Mouse (Mus musculus): Measurements from ENCODE around the gene Gsdma. TPM values are rescaled to one million over a fixed set of nuclear protein-coding genes. Genes with fewer than 3 reads are reported as not detected.
"Not testable (repeated sequence)": the region's sequence is repeated elsewhere in the genome, so short reads cannot be mapped to it uniquely, and the experiment has no call there.

Gsdma gene
- polyA plus RNA-seq (2014; fragmentation: Nextera tagmentation; extraction: Ambion mirVana): not detected in 2 replicates

DNA sequence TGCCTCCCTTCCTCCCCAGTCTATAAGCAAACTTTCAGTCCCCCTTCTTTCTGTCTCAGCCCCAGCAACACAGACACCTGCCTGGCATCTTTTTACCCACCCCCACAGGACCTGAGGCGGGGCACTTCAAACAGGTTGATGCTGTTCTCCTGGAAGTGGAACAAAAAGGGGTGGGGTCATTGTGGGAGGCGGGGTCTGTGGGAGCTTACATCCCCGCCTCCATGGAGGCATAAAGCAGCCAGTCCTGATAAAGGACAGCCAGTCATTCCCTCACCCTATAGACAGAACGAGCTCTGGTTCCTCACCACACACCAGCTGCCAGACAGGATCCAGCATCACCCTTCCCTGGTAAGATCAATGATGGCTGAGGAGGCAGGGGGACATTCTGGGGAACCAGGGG is at the start of gene Gsdma:
Gene Gsdma (plus strand): TSS at position 261 of the 400 bp plus-strand sequence.
- WGBS (ENCODE audit: insufficient replicate concordance): 22% methylated on average over 4 of the region's 4 CpGs
- H3K27me3 ChIP-seq (ENCODE audit: control insufficient read depth, insufficient read depth, low read length): peaks cover 26% of the 10 kb centered on the region
- H3K36me3 ChIP-seq (ENCODE audit: control insufficient read depth, insufficient read depth, low read length): no peaks in the 10 kb centered on the region
- H3K9ac ChIP-seq (ENCODE audit: low read depth, low read length): no peak within 1 kb of the TSS
- no peak for ATAC-seq (replicated peaks; ENCODE audit: insufficient number of reproducible peaks, low FRiP score, low TSS enrichment)
- H3K4me1 ChIP-seq (ENCODE audit: control insufficient read depth, insufficient read depth, low read length): no peaks in the 10 kb centered on the region
- no peak within 1 kb of the TSS for H3K4me2 ChIP-seq
- no peaks in the 10 kb centered on the region for H3K9me3 ChIP-seq (replicated peaks; ENCODE audit: control insufficient read depth, low read length)
- no peak within 1 kb of the TSS for H3K27ac ChIP-seq (ENCODE audit: low read depth, low read length)
- H3K4me3 ChIP-seq (ENCODE audit: low read depth, low read length): no peak within 1 kb of the TSS

DNA sequence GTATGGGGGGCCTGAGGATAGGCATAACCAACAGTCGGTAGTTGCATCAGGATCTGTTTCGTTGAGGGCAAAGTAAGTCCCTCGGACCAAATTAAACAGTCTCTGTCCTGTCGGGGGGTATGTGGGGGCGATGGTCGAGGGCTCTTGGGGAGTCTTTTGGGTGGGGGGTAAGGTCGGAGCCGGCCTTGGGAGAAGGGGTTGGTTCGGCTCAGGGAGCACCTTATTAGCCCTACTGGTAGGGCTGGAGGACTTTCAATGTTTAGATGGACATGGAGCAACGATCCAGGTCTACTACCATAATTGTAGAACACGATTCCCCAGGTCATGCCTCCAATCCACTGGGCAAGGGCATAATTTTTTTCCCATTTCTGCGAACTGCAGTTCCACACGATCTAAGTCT is 43.4 kb upstream of the Gsdma start:
- no peaks in the 10 kb centered on the region for H3K9me3 ChIP-seq (replicated peaks; ENCODE audit: control insufficient read depth, low read length)
- no peak overlapping the region for H3K27ac ChIP-seq (ENCODE audit: low read depth, low read length)
- H3K4me3 ChIP-seq (ENCODE audit: low read depth, low read length): no peak overlapping the region
- H3K36me3 ChIP-seq (ENCODE audit: control insufficient read depth, insufficient read depth, low read length): no peaks in the 10 kb centered on the region
- no peaks in the 10 kb centered on the region for H3K27me3 ChIP-seq (ENCODE audit: control insufficient read depth, insufficient read depth, low read length)
- H3K4me2 ChIP-seq: no peak overlapping the region
- 85% methylated on average over 13 of the region's 13 CpGs for WGBS (ENCODE audit: insufficient replicate concordance)
- no peak overlapping the region for H3K9ac ChIP-seq (ENCODE audit: low read depth, low read length)
- ATAC-seq (replicated peaks; ENCODE audit: insufficient number of reproducible peaks, low FRiP score, low TSS enrichment): no peak
- H3K4me1 ChIP-seq (ENCODE audit: control insufficient read depth, insufficient read depth, low read length): no peaks in the 10 kb centered on the region

DNA sequence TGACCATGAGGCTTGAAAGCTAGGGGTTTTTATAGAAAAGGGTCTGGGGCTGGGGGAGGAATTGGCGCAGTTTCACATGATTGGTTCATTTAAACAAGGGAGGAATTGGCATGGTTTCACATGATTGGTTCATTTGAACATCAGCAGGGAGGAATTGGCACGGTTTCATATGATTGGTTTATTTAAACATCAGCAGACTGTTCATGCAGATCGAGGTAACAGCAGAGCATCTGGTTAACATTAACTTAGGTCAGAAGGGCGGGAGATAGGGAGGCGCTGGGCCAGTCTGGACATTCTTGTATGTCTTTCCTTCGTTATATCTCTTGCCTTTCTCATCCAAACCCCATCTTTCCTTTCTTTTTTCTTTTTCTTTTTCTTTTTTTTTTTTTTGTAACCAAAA is 40.2 kb upstream of the Gsdma start:
- not testable (repeated sequence) for H3K4me3 ChIP-seq (ENCODE audit: low read depth, low read length); H3K9ac ChIP-seq (ENCODE audit: low read depth, low read length); H3K9me3 ChIP-seq (replicated peaks; ENCODE audit: control insufficient read depth, low read length); ATAC-seq (replicated peaks; ENCODE audit: insufficient number of reproducible peaks, low FRiP score, low TSS enrichment); H3K4me2 ChIP-seq; H3K4me1 ChIP-seq (ENCODE audit: control insufficient read depth, insufficient read depth, low read length); H3K36me3 ChIP-seq (ENCODE audit: control insufficient read depth, insufficient read depth, low read length); H3K27ac ChIP-seq (ENCODE audit: low read depth, low read length); H3K27me3 ChIP-seq (ENCODE audit: control insufficient read depth, insufficient read depth, low read length)
- 67% methylated on average over 6 of the region's 6 CpGs for WGBS (ENCODE audit: insufficient replicate concordance)

DNA sequence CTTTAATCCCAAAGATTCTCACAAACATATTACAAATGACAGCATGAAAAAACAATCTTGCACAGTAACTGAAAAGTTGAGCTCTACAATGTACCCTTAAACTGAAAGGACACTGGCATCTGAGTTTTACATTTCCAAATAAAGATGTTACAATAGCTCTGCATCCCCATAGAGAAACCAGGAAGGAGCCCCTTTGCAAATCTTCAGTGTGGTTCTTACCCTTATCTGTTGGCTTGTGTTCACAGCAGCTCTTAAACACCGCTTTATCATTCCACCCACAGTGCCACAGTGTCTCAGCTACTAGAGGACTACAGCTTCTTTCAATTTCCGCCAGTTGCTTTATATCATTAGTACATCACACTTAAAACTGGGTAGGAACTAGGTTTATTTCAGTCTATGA is 39.8 kb upstream of the Gsdma start:
- not testable (repeated sequence) for H3K9ac ChIP-seq (ENCODE audit: low read depth, low read length); H3K27me3 ChIP-seq (ENCODE audit: control insufficient read depth, insufficient read depth, low read length); H3K27ac ChIP-seq (ENCODE audit: low read depth, low read length); H3K9me3 ChIP-seq (replicated peaks; ENCODE audit: control insufficient read depth, low read length); ATAC-seq (replicated peaks; ENCODE audit: insufficient number of reproducible peaks, low FRiP score, low TSS enrichment); H3K36me3 ChIP-seq (ENCODE audit: control insufficient read depth, insufficient read depth, low read length); H3K4me1 ChIP-seq (ENCODE audit: control insufficient read depth, insufficient read depth, low read length); H3K4me2 ChIP-seq; H3K4me3 ChIP-seq (ENCODE audit: low read depth, low read length)
- WGBS (ENCODE audit: insufficient replicate concordance): 86% methylated on average over 2 of the region's 2 CpGs

DNA sequence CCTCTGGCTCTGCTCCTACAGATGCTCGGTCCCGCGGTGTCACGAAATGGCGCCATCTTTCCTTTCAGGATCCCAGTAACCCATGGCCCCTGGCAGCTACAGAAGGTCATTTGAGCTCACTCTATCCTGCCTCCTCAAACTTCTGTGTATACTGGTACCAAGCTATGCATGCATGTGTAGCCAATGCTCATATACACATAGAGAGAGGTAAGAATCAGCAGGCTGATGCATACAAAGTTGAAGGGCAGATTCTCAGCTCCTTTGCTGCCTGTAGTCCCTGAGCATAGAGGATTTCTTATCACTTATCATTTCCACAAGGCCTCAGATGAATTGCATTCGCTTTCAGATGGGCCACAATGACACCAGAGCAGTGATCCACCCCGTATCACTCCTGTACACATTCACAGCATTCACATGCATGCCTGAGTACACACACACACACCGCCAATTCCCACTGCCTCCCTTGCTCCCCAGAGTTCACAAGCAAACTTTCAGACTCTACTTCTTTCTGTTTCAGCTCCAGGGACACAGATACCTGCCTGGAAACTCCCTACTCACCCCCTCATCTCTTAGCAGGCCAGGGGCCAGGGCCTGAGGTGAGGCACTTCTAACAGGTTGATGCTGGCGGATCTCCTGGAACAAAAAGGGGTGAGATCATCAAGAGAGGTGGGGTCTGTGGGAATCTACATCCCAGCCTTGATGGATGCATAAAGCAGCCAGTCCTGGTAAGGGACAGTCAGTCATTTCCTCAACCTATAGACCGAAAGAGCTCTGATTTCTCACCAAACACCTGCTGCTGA is 38.3 kb upstream of the Gsdma start, which contains the start of the genes Gm12355 and Gsdma3:
Gene Gm12355 (minus strand): TSS at position 51 of the 800 bp plus-strand sequence.
Gene Gsdma3 (plus strand): TSS at position 750 of the 800 bp plus-strand sequence.
- Histone ChIP-seq H3K9ac (ENCODE audit: low read depth, low read length) (no peak within 1 kb of the TSS), H3K9me3 (replicated peaks; ENCODE audit: control insufficient read depth, low read length) (no peaks in the 10 kb centered on the region), H3K36me3 (ENCODE audit: control insufficient read depth, insufficient read depth, low read length) (no peaks in the 10 kb centered on the region), H3K27ac (ENCODE audit: low read depth, low read length) (no peak within 1 kb of the TSS), H3K4me3 (ENCODE audit: low read depth, low read length) (no peak within 1 kb of the TSS), H3K4me1 (ENCODE audit: control insufficient read depth, insufficient read depth, low read length) (no peaks in the 10 kb centered on the region), H3K27me3 (ENCODE audit: control insufficient read depth, insufficient read depth, low read length) (no peaks in the 10 kb centered on the region; the same call in 1 of the 2 replicates), H3K4me2 (no peak within 1 kb of the TSS)
- WGBS (ENCODE audit: insufficient replicate concordance): 86% methylated on average over 10 of the region's 10 CpGs
- no peak for ATAC-seq (replicated peaks; ENCODE audit: insufficient number of reproducible peaks, low FRiP score, low TSS enrichment)

DNA sequence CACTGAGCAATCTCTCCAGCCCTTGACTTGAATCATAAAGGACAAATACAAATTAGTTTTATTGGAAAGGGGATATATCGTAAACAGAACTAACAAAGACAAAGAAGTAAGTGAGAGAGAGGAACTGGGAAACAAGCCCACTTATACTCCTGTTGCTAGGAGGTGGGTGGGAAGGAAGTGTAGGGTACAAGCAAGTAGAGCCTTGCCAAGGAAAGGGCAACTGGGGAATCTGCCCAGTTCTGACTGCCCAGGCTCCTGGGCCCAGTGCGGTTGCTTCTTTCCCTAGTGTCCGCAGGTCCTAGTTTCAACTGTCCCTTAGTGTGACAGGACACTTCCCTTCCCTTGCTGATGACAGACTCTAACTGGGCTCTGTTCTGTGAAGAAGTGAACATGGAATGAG is 35.4 kb upstream of the Gsdma start:
- Histone ChIP-seq H3K27ac (ENCODE audit: low read depth, low read length) (no peak overlapping the region), H3K4me1 (ENCODE audit: control insufficient read depth, insufficient read depth, low read length) (no peaks in the 10 kb centered on the region), H3K36me3 (ENCODE audit: control insufficient read depth, insufficient read depth, low read length) (no peaks in the 10 kb centered on the region), H3K9me3 (replicated peaks; ENCODE audit: control insufficient read depth, low read length) (no peaks in the 10 kb centered on the region), H3K4me2 (no peak overlapping the region), H3K9ac (ENCODE audit: low read depth, low read length) (no peak overlapping the region), H3K27me3 (ENCODE audit: control insufficient read depth, insufficient read depth, low read length) (no peaks in the 10 kb centered on the region; the same call in 1 of the 2 replicates), H3K4me3 (ENCODE audit: low read depth, low read length) (no peak overlapping the region)
- ATAC-seq (replicated peaks; ENCODE audit: insufficient number of reproducible peaks, low FRiP score, low TSS enrichment): no peak
- 92% methylated on average over 3 of the region's 3 CpGs for WGBS (ENCODE audit: insufficient replicate concordance)

DNA sequence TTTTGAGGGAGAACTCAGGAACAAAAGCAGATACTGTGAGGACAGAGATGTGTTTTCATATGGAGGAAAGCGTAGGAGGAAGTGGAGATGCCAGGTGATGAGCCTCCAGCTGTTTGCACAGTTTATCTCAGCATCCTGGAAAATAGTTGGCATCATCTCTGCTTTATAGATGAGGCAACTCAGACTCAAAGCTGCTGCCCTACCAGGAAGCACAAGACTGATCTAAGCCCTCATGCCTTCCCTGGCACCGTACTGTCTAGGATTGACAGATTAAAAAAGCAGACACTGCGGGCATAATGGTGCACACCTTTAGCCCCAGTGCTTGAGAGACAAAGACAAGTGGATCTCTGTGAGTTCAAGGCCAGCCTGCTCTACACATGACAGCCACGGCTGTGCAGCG is 33.5 kb upstream of the Gsdma start:
- WGBS (ENCODE audit: insufficient replicate concordance): 78% methylated on average over 5 of the region's 5 CpGs

DNA sequence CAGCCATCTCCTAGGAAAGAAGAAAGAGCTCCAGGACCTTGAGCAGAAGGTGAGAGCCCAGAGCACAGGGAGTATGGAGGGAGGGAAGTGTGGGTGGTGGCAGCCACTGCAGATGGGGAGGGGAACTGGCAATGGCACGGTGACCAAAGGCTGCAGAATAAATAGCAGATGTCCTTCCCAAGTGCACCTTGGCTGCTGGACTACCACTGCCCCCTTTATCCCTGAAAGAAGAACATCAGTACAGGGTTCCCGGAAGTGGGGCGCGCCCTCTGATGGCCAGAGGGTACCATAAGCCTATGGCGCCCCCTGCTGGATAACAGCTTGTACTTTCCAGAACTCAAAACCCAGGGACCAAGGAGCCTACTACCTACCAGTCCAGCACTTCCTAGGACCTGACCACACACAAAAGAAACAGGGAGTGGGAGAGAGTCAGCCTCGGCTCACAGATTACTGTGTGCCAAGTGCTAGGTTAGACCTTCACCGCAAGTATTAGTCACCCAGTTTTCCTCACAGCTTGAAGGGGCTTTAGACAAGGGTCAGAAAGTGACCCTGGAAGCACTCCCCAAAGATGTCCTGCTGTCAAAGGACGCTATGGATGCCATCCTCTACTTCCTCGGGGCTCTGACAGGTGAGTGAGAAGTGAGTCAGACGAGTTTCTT is 28.7 kb upstream of the Gsdma start:
- not testable (repeated sequence) for H3K9me3 ChIP-seq (replicated peaks; ENCODE audit: control insufficient read depth, low read length); H3K27ac ChIP-seq (ENCODE audit: low read depth, low read length); H3K4me1 ChIP-seq (ENCODE audit: control insufficient read depth, insufficient read depth, low read length); H3K27me3 ChIP-seq (ENCODE audit: control insufficient read depth, insufficient read depth, low read length); H3K36me3 ChIP-seq (ENCODE audit: control insufficient read depth, insufficient read depth, low read length); ATAC-seq (replicated peaks; ENCODE audit: insufficient number of reproducible peaks, low FRiP score, low TSS enrichment); H3K4me2 ChIP-seq; H3K4me3 ChIP-seq (ENCODE audit: low read depth, low read length); H3K9ac ChIP-seq (ENCODE audit: low read depth, low read length)
- WGBS (ENCODE audit: insufficient replicate concordance): 32% methylated on average over 10 of the region's 10 CpGs

More for the DNA sequence above, 33.5 kb upstream of the Gsdma start:
- H3K4me3 ChIP-seq (ENCODE audit: low read depth, low read length): no peak overlapping the region
- no peak overlapping the region for H3K27ac ChIP-seq (ENCODE audit: low read depth, low read length)
- H3K9ac ChIP-seq (ENCODE audit: low read depth, low read length): no peak overlapping the region
- H3K4me1 ChIP-seq (ENCODE audit: control insufficient read depth, insufficient read depth, low read length): no peaks in the 10 kb centered on the region
- H3K27me3 ChIP-seq (ENCODE audit: control insufficient read depth, insufficient read depth, low read length): no peaks in the 10 kb centered on the region; the same call in 1 of the 2 replicates
- no peak overlapping the region for H3K4me2 ChIP-seq
- no peak for ATAC-seq (replicated peaks; ENCODE audit: insufficient number of reproducible peaks, low FRiP score, low TSS enrichment)
- no peaks in the 10 kb centered on the region for H3K9me3 ChIP-seq (replicated peaks; ENCODE audit: control insufficient read depth, low read length)
- H3K36me3 ChIP-seq (ENCODE audit: control insufficient read depth, insufficient read depth, low read length): no peaks in the 10 kb centered on the region

Measured in heart, embryonic 11.5 days (tissue).